Comparison of ENCODE assay signal across 9 mouse cellular contexts in the genomic region with DNA sequence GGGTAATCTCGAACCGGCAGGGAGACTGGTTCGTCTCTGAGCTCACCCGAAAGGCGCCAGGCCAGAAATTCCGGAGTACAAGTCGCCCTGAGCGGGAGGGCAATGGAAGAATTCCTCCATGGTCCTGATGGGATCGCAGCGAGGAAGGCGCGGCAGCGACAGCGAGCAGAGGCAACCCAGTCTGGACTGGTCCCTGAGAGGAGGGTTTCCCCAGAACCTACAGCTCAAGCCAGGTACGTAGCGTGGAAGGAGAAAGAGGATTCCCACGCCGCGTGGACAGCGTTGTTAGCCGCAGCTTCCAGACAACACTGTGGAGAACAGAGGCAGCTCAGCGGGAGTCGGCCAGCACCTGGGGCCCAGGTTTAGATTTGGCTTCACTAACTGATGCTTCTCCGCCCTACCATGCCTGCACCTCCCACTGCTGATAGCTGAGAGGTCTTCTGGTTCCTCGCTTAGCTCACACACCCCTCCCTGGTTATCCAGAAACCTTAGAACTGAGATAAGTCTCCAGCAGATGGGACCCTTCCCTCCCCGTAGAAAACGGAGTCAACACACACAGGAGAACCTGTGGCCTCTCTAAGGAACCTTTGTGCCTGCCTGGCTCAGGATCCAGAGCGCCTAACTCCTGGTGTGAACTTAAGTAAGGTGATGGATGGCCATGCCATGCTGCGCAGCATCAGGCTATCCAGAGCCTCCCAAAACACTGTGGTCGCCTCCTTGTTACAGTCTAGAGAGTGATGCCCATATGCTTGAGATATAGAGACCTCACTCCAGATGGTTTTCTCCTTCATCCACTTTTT. TPM values are rescaled to one million over a fixed set of nuclear protein-coding genes. Genes with fewer than 3 reads are reported as not detected.
DNase-seq lines count a peak whose midpoint lies in the region; ATAC-seq and TF ChIP-seq lines count a peak whose summit lies in the region.
"Had no signal": no experiment of that assay in that cellular context is flagged by ENCODE, and none has a peak within 500 bp of the region (broad histone marks: within the 10 kb centered on the region; RNA-seq: fewer than 3 reads in every experiment).

No protein-coding gene starts in this region.

- H3K27me3 ChIP-seq in forebrain, embryonic 13.5 days: peaks cover 12% of the 10 kb centered on the region
- H3K27me3 ChIP-seq in kidney, embryonic 16.5 days (ENCODE audit: insufficient read depth, low read length): peaks cover 2% of the 10 kb centered on the region; the same call in 1 of the 2 replicates
- H3K27me3 ChIP-seq in testis, adult 2 months (ENCODE audit: control insufficient read depth, insufficient read depth, low read length): no peaks in the 10 kb centered on the region

- H3K9ac ChIP-seq in forebrain, embryonic 13.5 days: peak overlapping the region; percentile 75
- peak overlapping the region; percentile 63 for H3K9ac ChIP-seq in kidney, embryonic 16.5 days (replicated peaks; ENCODE audit: low read length)

- H3K36me3 ChIP-seq in forebrain, embryonic 13.5 days (ENCODE audit: poor library complexity, severe bottlenecking): no peaks in the 10 kb centered on the region
- H3K36me3 ChIP-seq in kidney, embryonic 16.5 days (ENCODE audit: insufficient read depth, low read length): no peaks in the 10 kb centered on the region
- H3K36me3 ChIP-seq in testis, adult 2 months (ENCODE audit: control insufficient read depth, insufficient read depth, low read length): no peaks in the 10 kb centered on the region

- no peak for TF ChIP-seq CTCF in testis, adult 2 months (IDR thresholded peaks at IDR 0.05; ENCODE audit: control insufficient read depth, insufficient read depth, insufficient replicate concordance, low read depth, low read length)

- peak; percentile 80 for ATAC-seq in forebrain, embryonic 13.5 days
- peak; percentile 72 for ATAC-seq in kidney, embryonic 16.5 days (ENCODE audit: low FRiP score, low TSS enrichment)

- H3K4me1 ChIP-seq in forebrain, embryonic 13.5 days: peaks cover 11% of the 10 kb centered on the region; the same call in 1 of the 2 replicates
- H3K4me1 ChIP-seq in kidney, embryonic 16.5 days (ENCODE audit: insufficient read depth, low read length): no peaks in the 10 kb centered on the region
- H3K4me1 ChIP-seq in testis, adult 2 months (ENCODE audit: control insufficient read depth, insufficient read depth, low read length): peaks cover 3% of the 10 kb centered on the region; the same call in 1 of the 2 replicates

- DNase-seq in gastrocnemius, postnatal 10 days: peak; percentile 21
- DNase-seq in gastrocnemius, adult 8-10 months (ENCODE audit: low spot score in 2 of 2): no peak
- DNase-seq in WW6 (ENCODE audit: low read depth, low spot score): peak; percentile 9
- peak; percentile 33 for DNase-seq in mesoderm, embryonic 11.5 days (ENCODE audit: low read depth, low spot score)
- no peak for DNase-seq in lung, postnatal 10 days

- WGBS in forebrain, embryonic 13.5 days: 2% methylated on average over 30 of the region's 30 CpGs
- 2% methylated on average over 30 of the region's 30 CpGs for WGBS in kidney, embryonic 16.5 days

- peak overlapping the region; percentile 96 for H3K4me2 ChIP-seq in forebrain, embryonic 13.5 days
- peak overlapping the region; percentile 99 for H3K4me2 ChIP-seq in kidney, embryonic 16.5 days (replicated peaks; ENCODE audit: low read depth, low read length)

- peak overlapping the region; percentile 72 for H3K4me3 ChIP-seq in forebrain, embryonic 13.5 days
- peak overlapping the region; percentile 64 for H3K4me3 ChIP-seq in kidney, embryonic 16.5 days (ENCODE audit: low read length)
- peak overlapping the region; percentile 32 for H3K4me3 ChIP-seq in testis, adult 2 months (ENCODE audit: control insufficient read depth, low read depth, low read length)

- no peak for TF ChIP-seq POLR2A in testis, adult 2 months (IDR thresholded peaks at IDR 0.05; ENCODE audit: control insufficient read depth, low read depth, low read length)

- H3K9me3 ChIP-seq in forebrain, embryonic 13.5 days (replicated peaks): no peaks in the 10 kb centered on the region
- no peaks in the 10 kb centered on the region for H3K9me3 ChIP-seq in kidney, embryonic 16.5 days (ENCODE audit: low read length)

- H3K27ac ChIP-seq in forebrain, embryonic 13.5 days: no peak overlapping the region
- H3K27ac ChIP-seq in kidney, embryonic 16.5 days (ENCODE audit: low read length): 0 out of 2 replicates have a peak overlapping the region, but pooled peaks have one; percentile 14
- H3K27ac ChIP-seq in testis, adult 2 months (ENCODE audit: control insufficient read depth, insufficient read depth, low read depth, low read length): no peak overlapping the region

RNA-seq across cellular contexts. Expression of gene Galntl6, which starts 0.6 kb away (rescaled TPM):
- under 1 TPM; 0.29 to 0.45 TPM for total RNA-seq in gastrocnemius, postnatal 10 days (2021)
- not detected for total RNA-seq in gastrocnemius, adult 8-10 months (2022)
- polyA plus RNA-seq in forebrain, embryonic 13.5 days (2015; fragmentation: Nextera tagmentation; extraction: Ambion mirVana): 2.5 and 4.3 TPM in 2 replicates
- 1.4 and 1.8 TPM in 2 replicates for polyA plus RNA-seq in kidney, embryonic 16.5 days (2015; fragmentation: Nextera tagmentation; extraction: Ambion mirVana)
- polyA plus RNA-seq in testis, adult 2 months (2012; rRNA removed): 33.0 and 39.9 TPM in 2 replicates
- total RNA-seq: neutrophil, adult 5-6 weeks had no signal

RNA-seq across cellular contexts. Expression of gene BC030500, which starts 1.5 kb away (rescaled TPM):
- total RNA-seq in gastrocnemius, postnatal 10 days (2021): not detected
- total RNA-seq in gastrocnemius, adult 8-10 months (2022): not detected
- polyA plus RNA-seq in forebrain, embryonic 13.5 days (2015; fragmentation: Nextera tagmentation; extraction: Ambion mirVana): 3.4 and 4.8 TPM in 2 replicates
- polyA plus RNA-seq in kidney, embryonic 16.5 days (2015; fragmentation: Nextera tagmentation; extraction: Ambion mirVana): 3.3 and 4.0 TPM in 2 replicates
- polyA plus RNA-seq in testis, adult 2 months (2012; rRNA removed): not detected in 2 replicates
- total RNA-seq: neutrophil, adult 5-6 weeks had no signal

Comparison
In these comparisons a context has a peak if more than half of its experiments do, and no peak if none do; other contexts are left out.
1. DNase-seq: peak in gastrocnemius, postnatal 10 days (single experiment), WW6 (single experiment) and mesoderm, embryonic 11.5 days (single experiment); none in gastrocnemius, adult 8-10 months (0 of 2) and lung, postnatal 10 days (single experiment).
2. Peak in every context shown above with its lines, with median percentiles within 50 percentile points of each other: H3K4me3 ChIP-seq.